Mouse (Mus musculus) cerebellum, adult 9-11 months (tissue): ENCODE data around the gene Kcnip3.

Experiments used
- DNase-seq: peaks from one replicate; pipeline ENCODE4 v3.0.0; 2022

The Kcnip3 gene

DNA sequence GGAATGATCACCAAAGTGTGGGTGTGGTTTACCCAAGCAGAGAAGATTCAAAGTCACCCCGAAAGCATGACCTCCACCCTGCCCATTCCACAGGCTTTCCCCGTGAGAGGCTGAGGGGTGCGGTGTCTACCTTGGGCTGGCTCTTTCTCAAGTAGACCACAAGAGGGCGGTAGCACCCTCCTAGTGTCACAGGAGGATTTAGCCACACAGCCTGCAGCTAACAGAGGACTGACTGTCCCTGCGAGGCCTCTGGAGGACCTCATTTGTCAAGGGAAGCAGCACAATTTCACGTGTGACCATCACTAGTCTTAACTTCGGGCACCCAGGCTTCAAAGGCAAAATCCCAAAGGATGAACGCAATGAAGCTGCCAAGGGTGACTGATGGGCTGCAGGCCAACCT is 59.6 kb downstream of the Kcnip3 start:
- peak; percentile 70 for DNase-seq

DNA sequence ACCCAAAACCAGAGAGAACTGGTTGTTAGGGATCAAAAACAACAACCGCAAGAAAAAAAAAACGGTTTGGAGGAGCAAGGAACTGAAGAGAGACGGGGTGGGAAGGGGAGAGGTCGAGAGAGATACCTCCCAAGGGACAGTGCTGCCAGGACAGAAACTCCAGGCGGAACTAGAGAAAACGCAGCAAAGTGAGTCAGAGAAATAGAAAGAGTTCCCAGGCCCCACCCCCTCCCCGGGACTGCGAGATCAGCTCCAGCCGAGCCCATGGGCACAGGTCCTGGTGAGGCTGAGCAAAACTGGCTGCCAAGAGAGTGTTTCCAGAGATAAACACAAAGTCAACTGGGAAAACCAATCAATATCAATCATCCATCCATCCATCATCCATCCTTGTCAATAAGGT is 60.5 kb downstream of the Kcnip3 start:
- DNase-seq, result no peak

DNA sequence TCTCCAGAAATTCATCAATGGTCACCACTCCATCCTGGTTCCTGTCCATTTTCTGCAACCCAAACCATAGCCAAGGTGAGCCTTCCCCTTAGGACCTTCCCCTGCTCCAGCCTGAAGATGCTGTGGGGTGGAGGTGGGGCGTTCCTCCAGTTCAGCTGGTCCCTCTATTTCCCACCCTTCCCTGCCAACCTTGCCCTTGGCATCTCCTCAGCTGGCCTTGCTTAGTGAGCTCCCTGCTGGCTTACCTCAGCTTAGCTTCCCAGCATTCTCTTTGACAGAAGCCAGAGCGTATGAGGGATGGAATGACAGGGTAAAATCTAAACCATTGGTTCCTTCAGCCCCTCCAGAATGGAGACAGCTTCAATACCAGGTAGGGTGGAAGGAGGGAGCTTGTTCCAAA is 62.6 kb downstream of the Kcnip3 start:
- peak; percentile 53 for DNase-seq

DNA sequence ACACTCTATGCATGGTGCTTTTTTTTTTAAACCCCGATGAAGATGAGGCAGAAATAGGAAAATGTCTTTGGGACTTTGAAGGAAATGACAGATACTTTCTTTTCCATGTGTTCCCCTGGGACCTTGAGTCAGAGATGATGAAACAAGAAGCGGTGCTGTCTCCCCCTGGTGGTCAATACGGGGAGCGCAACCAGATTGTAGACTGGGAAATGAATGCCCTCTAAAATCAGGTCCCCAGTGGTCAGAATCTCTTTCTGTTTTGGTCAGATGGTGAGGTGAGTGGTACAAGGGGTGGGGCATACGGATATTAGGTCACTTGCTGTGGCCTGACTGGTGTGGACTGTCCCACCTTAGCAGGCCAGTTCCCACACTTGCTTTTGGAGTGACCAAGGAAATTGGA is 68.1 kb downstream of the Kcnip3 start:
- peak; percentile 68 for DNase-seq

DNA sequence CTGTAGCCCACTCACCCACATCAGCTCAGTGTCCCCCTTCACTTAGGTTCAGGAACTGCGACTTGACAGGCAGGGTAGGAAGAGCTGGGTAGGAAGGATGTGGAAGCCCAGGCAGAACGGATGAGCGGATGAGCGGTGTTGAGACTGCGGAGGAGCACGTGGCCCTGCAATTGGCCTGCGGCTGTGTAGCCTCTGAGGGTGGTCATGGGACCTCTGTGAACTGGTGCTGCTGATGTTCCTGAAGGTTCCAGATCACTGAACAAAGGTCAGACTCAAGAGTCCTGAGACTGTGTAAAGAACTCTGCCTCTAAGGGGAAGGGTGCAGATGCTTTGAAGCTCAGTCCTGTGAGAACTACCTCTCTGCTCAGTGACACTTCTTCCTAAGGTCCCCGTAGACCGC is 68.8 kb downstream of the Kcnip3 start:
- DNase-seq, result no peak

DNA sequence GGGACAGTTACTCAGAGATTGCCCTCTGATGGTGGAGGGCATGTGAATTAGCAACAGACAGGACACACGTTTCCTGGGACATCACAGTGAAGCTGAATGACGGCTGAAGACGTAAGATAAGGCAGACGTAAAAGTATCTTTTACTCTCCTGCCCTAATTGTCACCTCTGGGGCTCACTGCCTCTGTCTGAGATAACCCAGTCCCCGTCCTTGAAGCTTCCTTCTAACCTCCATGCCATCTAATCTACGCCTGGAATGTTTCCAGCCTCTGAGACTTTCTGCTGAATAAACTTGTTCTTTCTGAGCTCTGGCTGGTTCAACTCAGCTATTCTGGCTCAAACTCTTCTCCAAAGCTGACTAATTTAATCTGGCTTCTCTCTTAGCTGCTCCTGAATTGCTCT is 70.1 kb downstream of the Kcnip3 start:
- no peak for DNase-seq

DNA sequence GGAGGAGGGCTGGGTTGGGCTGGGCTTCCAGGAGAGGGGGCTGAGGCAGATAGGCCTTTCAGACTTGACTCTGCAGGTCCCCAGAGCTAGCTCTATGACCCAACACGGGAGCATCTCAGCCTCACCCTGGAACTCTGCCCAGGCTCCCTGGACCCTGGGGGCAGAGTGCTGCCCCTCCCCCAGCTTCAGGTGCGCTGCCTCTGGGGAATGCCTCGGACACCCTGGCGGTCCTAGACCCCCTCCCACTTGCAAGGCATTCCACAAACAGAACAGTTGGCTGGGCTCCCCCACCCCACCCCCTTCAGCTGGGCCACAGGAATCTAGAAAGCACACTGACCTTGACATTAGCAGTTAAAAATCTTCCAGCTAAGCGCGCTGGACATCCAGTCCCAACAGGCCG is 72.2 kb downstream of the Kcnip3 start:
- DNase-seq, result no peak

DNA sequence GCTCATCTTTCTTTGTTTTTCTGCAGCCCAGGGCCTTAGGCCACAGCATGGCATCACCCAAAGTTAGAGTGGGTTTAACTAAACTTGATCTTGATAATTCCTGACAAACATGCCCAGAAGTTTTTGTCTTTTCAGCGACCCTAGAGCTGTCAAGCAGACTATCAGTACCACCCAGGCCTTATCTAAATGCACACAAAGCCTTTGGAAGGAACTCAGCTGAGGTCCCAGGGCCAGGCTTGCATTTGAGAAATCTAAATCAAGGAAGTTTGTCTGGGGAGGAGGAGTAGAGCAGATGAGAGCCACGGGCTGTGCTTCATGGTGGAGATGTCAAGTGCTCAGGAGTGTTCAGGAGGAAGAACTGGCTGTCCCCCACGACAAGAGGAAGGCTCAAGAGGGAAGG is 75.0 kb downstream of the Kcnip3 start:
- no peak for DNase-seq

DNA sequence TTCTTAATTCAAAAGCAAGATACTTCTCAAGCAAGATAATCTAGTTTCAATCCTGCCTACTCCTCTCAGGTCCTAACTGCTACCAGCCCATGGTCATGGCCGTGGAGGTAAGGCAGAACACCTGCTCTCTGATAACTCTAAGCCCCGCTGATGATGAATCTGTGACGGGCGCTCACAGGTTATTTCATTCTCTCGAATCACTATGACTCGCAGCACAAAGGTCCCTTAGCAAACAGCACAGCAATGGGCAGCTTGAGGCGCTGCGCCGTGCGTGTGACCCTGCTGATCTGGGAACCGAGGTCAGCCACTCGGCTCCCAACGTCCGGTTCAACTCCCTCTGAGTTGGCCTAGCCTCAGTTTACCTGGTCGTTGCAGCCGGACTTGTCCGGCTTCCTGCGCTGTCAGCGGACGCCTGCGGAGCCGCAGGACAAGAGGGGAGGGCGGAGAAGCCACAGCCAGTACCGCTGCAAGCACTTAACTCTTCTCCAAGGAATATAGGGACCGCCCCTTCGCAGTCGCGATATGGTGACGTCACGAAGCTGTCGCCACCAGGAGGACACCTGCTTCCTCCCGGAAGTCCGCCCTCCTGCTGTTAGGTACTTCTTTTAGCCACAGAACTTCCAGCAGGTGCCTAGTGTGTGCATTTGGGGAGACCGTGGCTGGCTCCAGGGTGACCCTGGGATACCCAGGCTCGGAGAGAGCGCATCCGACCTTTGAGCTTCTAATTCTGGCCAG is 77.7 kb downstream of the Kcnip3 start, which contains the start of gene Fahd2a:
TSS of gene Fahd2a (minus strand) at position 511 of the 735 bp plus-strand sequence.
- peak; percentile 91 for DNase-seq

DNA sequence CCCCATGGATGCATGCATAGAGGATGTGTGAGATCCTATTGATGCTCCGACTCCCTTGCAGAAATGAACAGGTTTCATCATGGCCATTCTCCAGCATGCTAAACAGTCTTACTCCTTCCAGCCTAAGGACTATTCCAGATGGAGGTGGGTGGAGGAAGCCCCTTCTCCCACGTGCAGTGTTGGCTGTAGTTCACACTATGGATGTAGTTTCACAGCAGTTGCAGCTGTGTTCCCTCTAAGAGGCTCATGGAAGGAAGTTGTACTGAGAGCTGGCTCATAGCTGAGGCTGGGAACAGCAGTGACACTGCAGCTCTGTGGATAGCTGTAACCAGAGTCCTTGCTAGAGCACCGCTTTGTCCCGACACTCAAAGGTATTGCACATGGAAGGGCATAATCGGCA is 84.2 kb downstream of the Kcnip3 start:
- DNase-seq, result no peak

DNA sequence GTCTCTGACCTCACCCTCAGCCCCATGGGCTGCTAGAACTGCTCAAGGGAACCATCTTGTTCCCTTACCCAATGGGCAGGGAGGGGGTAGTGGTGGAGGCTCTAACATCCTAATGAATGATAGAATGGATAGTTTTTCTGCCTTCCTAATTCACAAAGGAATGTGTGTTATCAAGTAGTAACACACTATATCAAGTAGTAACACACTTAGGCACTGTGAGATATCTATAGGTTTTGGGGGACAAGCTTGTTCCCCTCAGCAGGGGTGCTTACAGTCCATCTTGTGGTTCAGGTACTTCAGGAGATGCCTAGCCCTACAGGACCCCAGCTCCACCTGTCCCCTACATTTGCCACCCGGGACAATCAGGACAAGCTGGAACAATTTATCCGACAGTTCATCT is 86.3 kb downstream of the Kcnip3 start:
- no peak for DNase-seq

DNA sequence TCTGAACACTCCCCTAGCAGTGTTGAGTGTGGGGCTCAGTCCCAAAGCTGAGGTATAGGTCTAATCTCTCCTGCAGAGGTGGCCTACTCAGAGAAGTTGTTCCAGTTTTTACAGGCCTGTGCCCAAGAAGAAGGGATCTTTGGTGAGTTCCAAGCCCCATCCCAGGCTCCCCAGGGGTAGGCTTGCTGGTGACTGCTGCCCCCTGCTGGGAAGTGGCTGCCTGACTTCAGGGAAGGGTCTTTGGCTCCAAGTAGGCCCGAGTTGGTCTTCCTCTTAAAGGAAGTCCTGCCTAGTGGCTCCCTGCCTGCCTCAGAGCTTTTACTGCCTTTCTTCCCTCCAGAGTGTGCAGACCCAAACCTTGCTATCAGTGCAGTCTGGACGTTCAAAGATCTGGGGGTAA is 86.8 kb downstream of the Kcnip3 start:
- DNase-seq, result no peak

DNA sequence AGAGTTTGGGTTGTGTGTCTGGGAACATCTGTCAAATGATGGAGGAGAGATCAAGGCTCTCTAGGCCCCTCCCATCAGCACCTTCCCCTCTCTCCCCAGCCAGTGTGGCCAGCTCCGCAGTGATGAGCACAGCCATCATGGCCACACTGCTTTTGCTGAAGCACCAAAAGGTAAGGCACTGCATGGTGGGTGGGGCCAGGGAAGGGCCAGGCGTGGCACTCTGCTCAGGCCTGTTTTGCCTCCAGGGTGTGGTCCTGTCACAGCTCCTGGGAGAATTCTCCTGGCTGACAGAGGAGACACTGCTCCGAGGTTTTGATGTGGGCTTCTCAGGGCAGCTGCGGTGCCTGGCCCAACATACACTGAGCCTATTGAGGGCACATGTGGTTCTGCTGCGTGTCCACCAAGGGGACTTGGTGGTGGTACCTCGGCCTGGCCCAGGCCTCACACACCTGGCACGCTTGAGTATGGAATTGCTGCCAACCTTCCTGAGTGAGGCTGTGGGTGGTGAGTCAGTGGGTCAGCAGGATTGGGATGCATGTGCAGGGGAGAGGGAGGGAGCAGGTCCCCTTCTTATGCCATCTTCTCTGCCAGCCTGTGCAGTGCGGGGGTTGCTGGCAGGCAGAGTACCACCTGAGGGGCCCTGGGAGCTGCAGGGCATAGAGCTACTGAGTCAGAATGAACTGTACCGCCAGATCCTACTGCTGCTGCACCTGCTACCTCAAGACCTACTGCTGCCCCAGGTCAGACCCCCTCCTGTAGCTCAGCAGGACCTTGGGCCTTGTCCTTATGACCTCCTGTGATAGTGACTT is 88.2 kb downstream of the Kcnip3 start:
- no peak for DNase-seq

DNA sequence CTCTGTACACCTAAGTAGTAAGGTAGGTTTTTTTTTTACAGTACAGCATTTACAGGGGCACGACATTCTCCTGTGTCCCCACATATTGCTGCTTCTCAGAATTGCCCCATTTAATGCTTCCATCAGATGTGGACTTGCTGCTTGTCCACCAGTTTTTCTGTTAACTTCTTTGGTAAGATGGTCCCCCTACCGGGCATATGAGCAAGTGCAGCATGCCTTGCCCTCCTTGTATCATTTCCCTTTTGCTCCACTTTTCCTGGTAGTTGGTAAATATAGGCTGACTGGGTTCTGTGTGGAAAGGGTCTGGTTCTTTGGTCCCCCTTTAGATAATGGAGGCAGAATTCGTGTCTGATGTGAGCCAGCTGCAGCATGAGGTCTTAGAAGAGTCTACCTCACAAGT is 91.7 kb downstream of the Kcnip3 start:
- no peak for DNase-seq

DNA sequence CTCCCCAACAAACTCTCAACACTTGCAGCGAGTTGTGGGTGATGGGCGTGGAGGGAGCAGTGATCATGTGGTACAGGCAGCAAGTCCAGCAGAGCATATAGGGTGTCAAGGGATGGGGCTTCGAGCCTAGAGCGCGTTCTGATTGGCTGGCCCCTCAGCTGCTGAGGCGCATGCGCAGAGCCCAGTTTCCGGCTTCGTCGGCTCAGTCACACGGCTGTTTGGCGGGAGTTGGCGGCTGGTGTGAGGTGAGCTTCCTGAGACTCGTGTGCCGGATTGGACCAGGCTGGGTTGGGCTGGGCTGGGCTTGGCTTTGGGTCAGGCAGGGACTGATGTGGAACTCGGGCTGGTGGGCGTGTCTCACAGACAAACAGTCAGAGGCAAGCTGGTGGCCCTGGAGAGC is 96.9 kb downstream of the Kcnip3 start, which contains the start of gene Gpat2:
TSS of gene Gpat2 (plus strand) at position 223 of the 400 bp plus-strand sequence.
- no peak for DNase-seq

DNA sequence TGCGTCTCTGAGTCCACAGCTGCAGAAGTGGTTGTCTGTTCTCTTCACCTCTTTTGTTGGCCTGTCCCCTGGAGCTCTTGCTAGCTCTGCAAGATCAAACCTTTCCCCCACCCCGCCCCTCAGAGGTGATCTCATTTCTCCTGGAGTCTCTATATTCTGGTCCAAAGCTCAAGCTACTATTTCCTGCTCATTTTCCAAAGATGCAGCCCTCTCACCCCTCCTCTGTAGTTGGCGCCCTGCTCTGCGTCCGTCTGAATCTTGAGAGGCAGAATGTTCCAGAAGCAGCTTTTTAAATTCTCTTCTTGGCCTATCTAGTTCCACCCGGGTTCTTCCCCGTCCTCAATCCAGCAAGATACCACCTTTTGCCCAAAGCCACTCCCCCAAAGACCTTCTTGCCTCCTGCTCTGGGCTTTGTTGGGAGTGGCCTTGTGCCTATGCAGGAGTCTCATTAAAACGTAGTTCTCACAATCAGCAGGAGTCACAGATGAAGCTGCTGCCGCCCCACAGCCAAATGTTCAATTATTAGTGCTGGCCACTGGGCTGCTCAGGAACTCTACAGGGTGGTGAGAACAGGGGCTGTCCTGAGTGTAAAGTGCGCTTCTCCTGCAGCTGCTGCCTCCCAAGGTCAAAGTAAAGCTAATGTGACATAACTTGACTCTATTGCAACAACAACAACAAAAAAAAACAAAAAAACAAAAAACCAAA is 103.5 kb downstream of the Kcnip3 start:
- DNase-seq, result no peak

DNA sequence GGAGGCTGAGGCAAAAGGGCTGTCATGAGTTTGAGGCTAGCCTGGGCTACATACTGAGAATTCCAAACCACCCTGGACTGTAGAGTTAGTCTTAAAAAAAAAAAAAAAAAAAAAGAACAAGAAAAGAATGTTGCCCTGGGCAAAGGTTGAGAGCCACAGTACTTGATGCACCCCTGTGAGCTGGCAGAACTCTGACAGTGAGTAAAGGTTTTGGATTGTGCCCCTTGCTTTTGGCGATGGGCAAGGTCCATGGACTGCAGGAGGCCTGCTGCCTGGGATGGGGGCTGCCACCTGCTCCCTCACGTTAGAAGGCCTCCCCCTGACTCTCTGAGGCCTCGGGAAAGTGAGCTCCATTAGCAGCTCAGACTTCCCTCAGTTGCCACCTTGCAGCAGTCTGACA is 105.2 kb downstream of the Kcnip3 start:
- no peak for DNase-seq

DNA sequence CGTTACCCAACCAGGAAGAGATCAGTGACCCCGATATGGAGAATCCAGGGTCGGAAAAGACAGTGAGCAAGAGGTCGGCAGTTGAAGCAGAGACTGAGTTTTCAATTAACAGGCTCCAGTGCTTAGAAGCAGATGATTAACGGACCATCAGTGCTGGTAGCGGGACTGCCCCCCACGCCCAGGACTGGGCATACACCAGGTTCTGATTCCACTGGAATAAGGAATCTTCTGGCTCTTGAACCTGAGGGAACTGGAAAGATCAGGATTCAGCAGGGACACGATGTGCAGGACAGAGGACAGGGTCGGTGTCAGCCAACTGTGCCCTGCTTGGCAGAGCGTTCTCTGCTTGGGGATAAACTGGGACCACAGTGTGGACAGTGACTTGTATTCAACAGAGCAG is 106.1 kb downstream of the Kcnip3 start:
- DNase-seq, result no peak

DNA sequence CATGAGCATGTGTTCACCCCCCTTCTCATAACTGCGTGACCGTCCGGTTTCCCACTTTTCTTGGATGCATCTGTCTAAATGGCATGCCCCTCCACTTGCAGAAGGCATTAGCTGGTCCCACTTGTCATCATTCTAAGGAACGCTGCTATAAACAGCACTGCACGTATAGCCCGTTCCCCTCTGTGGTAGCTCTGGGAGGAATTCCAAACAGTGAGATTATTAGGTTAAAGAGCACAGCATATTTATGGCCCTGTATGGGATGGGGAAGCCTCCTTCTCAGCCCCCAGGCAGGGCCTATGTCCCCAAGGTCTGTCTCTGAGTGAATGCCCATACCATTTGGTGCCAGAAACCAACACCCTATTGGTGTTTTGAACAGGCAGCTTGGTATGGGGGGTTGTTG is 110.8 kb downstream of the Kcnip3 start:
- DNase-seq, result no peak
